Mouse (Mus musculus): ENCODE results near the gene Irf8. TPM values are rescaled to one million over a fixed set of nuclear protein-coding genes. Genes with fewer than 3 reads are reported as not detected.

The Irf8 gene
- polyA plus RNA-seq, 1 experiment: 2.3 TPM

- Histone ChIP-seq H3K4me1 (ENCODE audit: control insufficient read depth, insufficient read depth, insufficient read length, low read length) (peaks cover 2% of the 10 kb centered on the region; the same call in 1 of the 2 replicates), H3K27ac (replicated peaks; ENCODE audit: low read depth, low read length) (no peak overlapping the region), H3K4me3 (ENCODE audit: insufficient read depth, low read depth, low read length) (peak overlapping the region; percentile 47)
These were observed 328 bp downstream of the Irf8 start for GRCm38 (mm10) chr8:120736486-120736885.

- H3K4me3 ChIP-seq (ENCODE audit: insufficient read depth, low read depth, low read length): peak overlapping the region; percentile 47
- H3K27ac ChIP-seq (replicated peaks; ENCODE audit: low read depth, low read length): peak overlapping the region; percentile 46; the same call in 1 of the 2 replicates
- H3K4me1 ChIP-seq (ENCODE audit: control insufficient read depth, insufficient read depth, insufficient read length, low read length): peaks cover 2% of the 10 kb centered on the region; the same call in 1 of the 2 replicates
These were observed 1.0 kb downstream of the Irf8 start for GRCm38 (mm10) chr8:120737166-120737565.

- H3K27ac ChIP-seq (replicated peaks; ENCODE audit: low read depth, low read length): peak overlapping the region; percentile 53
- peak overlapping the region; percentile 29 for H3K4me3 ChIP-seq (ENCODE audit: insufficient read depth, low read depth, low read length)
- H3K4me1 ChIP-seq (ENCODE audit: control insufficient read depth, insufficient read depth, insufficient read length, low read length): peaks cover 2% of the 10 kb centered on the region; the same call in 1 of the 2 replicates
These were observed 2.6 kb downstream of the Irf8 start for GRCm38 (mm10) chr8:120738771-120739170.

GRCm38 (mm10) chr8:120739526-120739925, 3.4 kb downstream of the Irf8 start:
- Histone ChIP-seq H3K4me3 (ENCODE audit: insufficient read depth, low read depth, low read length) (peak overlapping the region; percentile 24), H3K27ac (replicated peaks; ENCODE audit: low read depth, low read length) (peak overlapping the region; percentile 53), H3K4me1 (ENCODE audit: control insufficient read depth, insufficient read depth, insufficient read length, low read length) (peaks cover 2% of the 10 kb centered on the region; the same call in 1 of the 2 replicates)

GRCm38 (mm10) chr8:120740579-120740978, 4.4 kb downstream of the Irf8 start:
- H3K27ac ChIP-seq (replicated peaks; ENCODE audit: low read depth, low read length): peak overlapping the region; percentile 26; the same call in 1 of the 2 replicates
- H3K4me3 ChIP-seq (ENCODE audit: insufficient read depth, low read depth, low read length): no peak overlapping the region

GRCm38 (mm10) chr8:120741001-120741400, 4.8 kb downstream of the Irf8 start:
- peaks cover 2% of the 10 kb centered on the region; the same call in 1 of the 2 replicates for H3K4me1 ChIP-seq (ENCODE audit: control insufficient read depth, insufficient read depth, insufficient read length, low read length)
- H3K4me3 ChIP-seq (ENCODE audit: insufficient read depth, low read depth, low read length): no peak overlapping the region
- H3K27ac ChIP-seq (replicated peaks; ENCODE audit: low read depth, low read length): peak overlapping the region; percentile 26; the same call in 1 of the 2 replicates

More at GRCm38 (mm10) chr8:120740579-120740978, 4.4 kb downstream of the Irf8 start:
- H3K4me1 ChIP-seq (ENCODE audit: control insufficient read depth, insufficient read depth, insufficient read length, low read length): peaks cover 2% of the 10 kb centered on the region; the same call in 1 of the 2 replicates

- H3K4me3 ChIP-seq (ENCODE audit: insufficient read depth, low read depth, low read length): no peak overlapping the region
- H3K4me1 ChIP-seq (ENCODE audit: control insufficient read depth, insufficient read depth, insufficient read length, low read length): peaks cover 2% of the 10 kb centered on the region; the same call in 1 of the 2 replicates
- H3K27ac ChIP-seq (replicated peaks; ENCODE audit: low read depth, low read length): peak overlapping the region; percentile 32; the same call in 1 of the 2 replicates
These were observed 5.8 kb downstream of the Irf8 start for GRCm38 (mm10) chr8:120741815-120742530.

- H3K27ac ChIP-seq (replicated peaks; ENCODE audit: low read depth, low read length): peak overlapping the region; percentile 55; the same call in 1 of the 2 replicates
- H3K4me3 ChIP-seq (ENCODE audit: insufficient read depth, low read depth, low read length): no peak overlapping the region
- H3K4me1 ChIP-seq (ENCODE audit: control insufficient read depth, insufficient read depth, insufficient read length, low read length): peaks cover 2% of the 10 kb centered on the region; the same call in 1 of the 2 replicates
These were observed 7.2 kb downstream of the Irf8 start for GRCm38 (mm10) chr8:120743149-120743897.

GRCm38 (mm10) chr8:120743898-120744290, 7.7 kb downstream of the Irf8 start:
- H3K4me1 ChIP-seq (ENCODE audit: control insufficient read depth, insufficient read depth, insufficient read length, low read length): peaks cover 1% of the 10 kb centered on the region; the same call in 1 of the 2 replicates
- peak overlapping the region; percentile 34 for H3K27ac ChIP-seq (replicated peaks; ENCODE audit: low read depth, low read length)
- no peak overlapping the region for H3K4me3 ChIP-seq (ENCODE audit: insufficient read depth, low read depth, low read length)

- H3K4me1 ChIP-seq (ENCODE audit: control insufficient read depth, insufficient read depth, insufficient read length, low read length): no peaks in the 10 kb centered on the region; the same call in 1 of the 2 replicates
- peak overlapping the region; percentile 34 for H3K27ac ChIP-seq (replicated peaks; ENCODE audit: low read depth, low read length)
- no peak overlapping the region for H3K4me3 ChIP-seq (ENCODE audit: insufficient read depth, low read depth, low read length)
These were observed 8.3 kb downstream of the Irf8 start for GRCm38 (mm10) chr8:120744448-120744847.

GRCm38 (mm10) chr8:120745226-120745625, 9.1 kb downstream of the Irf8 start:
- Histone ChIP-seq H3K27ac (replicated peaks; ENCODE audit: low read depth, low read length) (no peak overlapping the region; the same call in 1 of the 2 replicates), H3K4me3 (ENCODE audit: insufficient read depth, low read depth, low read length) (no peak overlapping the region), H3K4me1 (ENCODE audit: control insufficient read depth, insufficient read depth, insufficient read length, low read length) (no peaks in the 10 kb centered on the region; the same call in 1 of the 2 replicates)

GRCm38 (mm10) chr8:120746007-120746701, 10.0 kb downstream of the Irf8 start:
- Histone ChIP-seq H3K4me3 (ENCODE audit: insufficient read depth, low read depth, low read length) (no peak overlapping the region), H3K4me1 (ENCODE audit: control insufficient read depth, insufficient read depth, insufficient read length, low read length) (no peaks in the 10 kb centered on the region), H3K27ac (replicated peaks; ENCODE audit: low read depth, low read length) (no peak overlapping the region)

- Histone ChIP-seq H3K27ac (replicated peaks; ENCODE audit: low read depth, low read length) (no peak overlapping the region), H3K4me3 (ENCODE audit: insufficient read depth, low read depth, low read length) (no peak overlapping the region), H3K4me1 (ENCODE audit: control insufficient read depth, insufficient read depth, insufficient read length, low read length) (0 out of 2 replicates have a peak, but pooled peaks cover 2% of the 10 kb centered on the region)
These were observed 11.1 kb downstream of the Irf8 start for GRCm38 (mm10) chr8:120747286-120747685.

- Histone ChIP-seq H3K4me3 (ENCODE audit: insufficient read depth, low read depth, low read length) (no peak overlapping the region), H3K27ac (replicated peaks; ENCODE audit: low read depth, low read length) (no peak overlapping the region), H3K4me1 (ENCODE audit: control insufficient read depth, insufficient read depth, insufficient read length, low read length) (0 out of 2 replicates have a peak, but pooled peaks cover 2% of the 10 kb centered on the region)
These were observed 14.5 kb downstream of the Irf8 start for GRCm38 (mm10) chr8:120750616-120751015.

Data from brown adipose tissue, adult 24 weeks (tissue).